Comparison of ENCODE assay signal across 26 mouse cellular contexts in the genomic region with DNA sequence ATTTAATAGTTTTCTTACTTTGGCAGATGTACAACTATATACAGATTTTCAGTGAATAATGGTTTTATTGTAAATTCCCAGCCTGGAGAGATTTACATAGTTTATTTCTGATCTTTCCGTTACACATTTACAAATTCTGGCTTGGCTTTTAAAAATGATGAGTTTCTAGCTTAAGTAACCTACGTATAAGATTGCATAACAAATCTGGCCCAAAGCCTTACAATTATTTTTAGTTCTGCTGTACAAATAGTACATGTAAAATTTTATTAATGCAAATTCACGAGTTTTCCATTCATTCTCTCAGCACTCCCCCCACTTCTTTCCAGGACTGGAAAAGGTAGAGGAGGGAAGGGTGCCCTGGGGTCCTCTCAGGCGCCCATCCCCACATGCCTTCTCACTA. TPM values are rescaled to one million over a fixed set of nuclear protein-coding genes. Genes with fewer than 3 reads are reported as not detected.
DNase-seq lines count a peak whose midpoint lies in the region; ATAC-seq and TF ChIP-seq lines count a peak whose summit lies in the region.
"Had no signal": no experiment of that assay in that cellular context is flagged by ENCODE, and none has a peak within 500 bp of the region (broad histone marks: within the 10 kb centered on the region; RNA-seq: fewer than 3 reads in every experiment).

No protein-coding gene starts in this region.

- no peak overlapping the region for H3K27ac ChIP-seq in liver, adult 2 months (replicated peaks; ENCODE audit: insufficient read depth, low read depth, low read length)
- no peak overlapping the region for H3K27ac ChIP-seq in liver, embryonic 12.5 days
- H3K27ac ChIP-seq in lung, postnatal 0 days (ENCODE audit: low read length): no peak overlapping the region
- peak overlapping the region; percentile 52; the same call in 1 of the 2 replicates for H3K27ac ChIP-seq in stomach, embryonic 15.5 days
- H3K27ac ChIP-seq in stomach, postnatal 0 days (replicated peaks): no peak overlapping the region; the same call in 1 of the 2 replicates
- H3K27ac ChIP-seq: embryonic facial prominence, embryonic 10.5 days; embryonic facial prominence, embryonic 12.5 days; forebrain, embryonic 13.5 days; forebrain, embryonic 15.5 days had no signal

- ATAC-seq in liver, embryonic 12.5 days: no peak
- no peak for ATAC-seq in lung, postnatal 0 days
- no peak for ATAC-seq in stomach, embryonic 15.5 days (ENCODE audit: insufficient read depth, low FRiP score, low read depth)
- ATAC-seq in stomach, postnatal 0 days (ENCODE audit: low FRiP score, low TSS enrichment): no peak
- ATAC-seq in megakaryocyte-erythroid progenitor cell, adult 5-6 weeks (replicated peaks; ENCODE audit: low FRiP score, low TSS enrichment, poor library complexity, severe bottlenecking): no peak
- ATAC-seq: CD4-positive, CD25-positive, alpha-beta regulatory T cell, adult 4 months; forebrain, embryonic 13.5 days; forebrain, embryonic 15.5 days; forebrain, postnatal 0 days had no signal

- whole genome bisulfite sequencing in liver, adult 2 months: 41% methylated on average over 4 of the region's 4 CpGs
- WGBS in liver, embryonic 12.5 days (ENCODE audit: insufficient replicate concordance): 71% methylated on average over 4 of the region's 4 CpGs
- 53% methylated on average over 4 of the region's 4 CpGs for WGBS in lung, postnatal 0 days
- WGBS in lung, adult 2 months: 57% methylated on average over 4 of the region's 4 CpGs
- WGBS in stomach, embryonic 15.5 days: 62% methylated on average over 4 of the region's 4 CpGs
- 55% methylated on average over 4 of the region's 4 CpGs for whole genome bisulfite sequencing in stomach, postnatal 0 days

- no peak overlapping the region for H3K4me3 ChIP-seq in liver, adult 2 months (ENCODE audit: insufficient read depth, low read depth, low read length)
- H3K4me3 ChIP-seq in liver, embryonic 12.5 days: no peak overlapping the region
- H3K4me3 ChIP-seq in lung, postnatal 0 days (ENCODE audit: low read depth, low read length): no peak overlapping the region
- no peak overlapping the region for H3K4me3 ChIP-seq in lung, adult 2 months (replicated peaks; ENCODE audit: extremely low read depth, low read depth, low read length)
- no peak overlapping the region for H3K4me3 ChIP-seq in stomach, embryonic 15.5 days (replicated peaks)
- no peak overlapping the region for H3K4me3 ChIP-seq in stomach, postnatal 0 days (ENCODE audit: low read depth, low read length)
- H3K4me3 ChIP-seq: embryonic facial prominence, embryonic 10.5 days; embryonic facial prominence, embryonic 12.5 days; forebrain, embryonic 13.5 days; forebrain, embryonic 15.5 days had no signal

- no peaks in the 10 kb centered on the region for H3K36me3 ChIP-seq in liver, adult 2 months (ENCODE audit: control insufficient read depth, insufficient read depth, low read length)
- peaks cover 8% of the 10 kb centered on the region for H3K36me3 ChIP-seq in liver, embryonic 12.5 days
- peaks cover 22% of the 10 kb centered on the region for H3K36me3 ChIP-seq in lung, postnatal 0 days (ENCODE audit: insufficient read depth, low read length)
- 0 out of 2 replicates have a peak, but pooled peaks cover 16% of the 10 kb centered on the region for H3K36me3 ChIP-seq in stomach, embryonic 15.5 days
- peaks cover 2% of the 10 kb centered on the region; the same call in 1 of the 2 replicates for H3K36me3 ChIP-seq in stomach, postnatal 0 days (ENCODE audit: control insufficient read depth, insufficient read depth, low read length)

- H3K9me3 ChIP-seq in liver, embryonic 12.5 days (replicated peaks): no peaks in the 10 kb centered on the region
- H3K9me3 ChIP-seq in lung, postnatal 0 days (ENCODE audit: low read length): no peaks in the 10 kb centered on the region
- no peaks in the 10 kb centered on the region for H3K9me3 ChIP-seq in stomach, embryonic 15.5 days
- H3K9me3 ChIP-seq in stomach, postnatal 0 days (ENCODE audit: control insufficient read depth, low read length): no peaks in the 10 kb centered on the region
- H3K9me3 ChIP-seq: embryonic facial prominence, embryonic 12.5 days; forebrain, embryonic 13.5 days; forebrain, embryonic 15.5 days; G1E had no signal

- H3K4me1 ChIP-seq in liver, adult 2 months (ENCODE audit: control insufficient read depth, insufficient read depth, low read length): no peaks in the 10 kb centered on the region
- H3K4me1 ChIP-seq in liver, embryonic 12.5 days: no peaks in the 10 kb centered on the region
- no peaks in the 10 kb centered on the region for H3K4me1 ChIP-seq in lung, postnatal 0 days (ENCODE audit: insufficient read depth, low read depth, low read length)
- H3K4me1 ChIP-seq in lung, adult 2 months (ENCODE audit: control insufficient read depth, insufficient read depth, low read length): no peaks in the 10 kb centered on the region
- no peaks in the 10 kb centered on the region for H3K4me1 ChIP-seq in stomach, embryonic 15.5 days
- H3K4me1 ChIP-seq in stomach, postnatal 0 days (replicated peaks; ENCODE audit: control insufficient read depth, insufficient read depth): no peaks in the 10 kb centered on the region
- H3K4me1 ChIP-seq: embryonic facial prominence, embryonic 10.5 days; embryonic facial prominence, embryonic 12.5 days; forebrain, embryonic 13.5 days; forebrain, embryonic 15.5 days had no signal

- no peaks in the 10 kb centered on the region for H3K27me3 ChIP-seq in liver, adult 2 months (ENCODE audit: control insufficient read depth, insufficient read depth, low read length)
- H3K27me3 ChIP-seq in liver, embryonic 12.5 days (replicated peaks): no peaks in the 10 kb centered on the region
- H3K27me3 ChIP-seq in lung, postnatal 0 days (replicated peaks; ENCODE audit: insufficient read depth, low read length): no peaks in the 10 kb centered on the region
- no peaks in the 10 kb centered on the region for H3K27me3 ChIP-seq in stomach, embryonic 15.5 days (replicated peaks)
- H3K27me3 ChIP-seq in stomach, postnatal 0 days (ENCODE audit: control insufficient read depth, insufficient read depth, low read length): no peaks in the 10 kb centered on the region
- H3K27me3 ChIP-seq: CH12.LX; embryonic facial prominence, embryonic 12.5 days; forebrain, embryonic 13.5 days; forebrain, embryonic 15.5 days had no signal

- no peak overlapping the region for H3K4me2 ChIP-seq in liver, embryonic 12.5 days
- no peak overlapping the region for H3K4me2 ChIP-seq in lung, postnatal 0 days (replicated peaks; ENCODE audit: low read depth, low read length)
- H3K4me2 ChIP-seq in stomach, embryonic 15.5 days: no peak overlapping the region
- no peak overlapping the region for H3K4me2 ChIP-seq in stomach, postnatal 0 days (replicated peaks; ENCODE audit: low read depth)
- H3K4me2 ChIP-seq: embryonic facial prominence, embryonic 12.5 days; forebrain, embryonic 13.5 days; forebrain, embryonic 15.5 days had no signal

- TF ChIP-seq CTCF in liver, adult 2 months (IDR thresholded peaks at IDR 0.05; ENCODE audit: low read depth, low read length): no peak
- TF ChIP-seq CTCF in lung, postnatal 0 days (IDR thresholded peaks at IDR 0.05): no peak
- TF ChIP-seq CTCF in lung, adult 2 months (IDR thresholded peaks at IDR 0.05; ENCODE audit: insufficient read depth, low read length): no peak
- TF ChIP-seq CTCF in stomach, postnatal 0 days (IDR thresholded peaks at IDR 0.05; ENCODE audit: low read depth): no peak

- TF ChIP-seq EP300 in lung, postnatal 0 days (IDR thresholded peaks at IDR 0.05): no peak
- no peak for TF ChIP-seq EP300 in stomach, postnatal 0 days (optimal IDR thresholded peaks at IDR 0.05)

- no peak overlapping the region for H3K9ac ChIP-seq in liver, adult 2 months (ENCODE audit: low read depth, low read length)
- H3K9ac ChIP-seq in liver, embryonic 12.5 days: no peak overlapping the region
- H3K9ac ChIP-seq in lung, postnatal 0 days (replicated peaks; ENCODE audit: low read depth): no peak overlapping the region
- no peak overlapping the region for H3K9ac ChIP-seq in stomach, embryonic 15.5 days
- H3K9ac ChIP-seq in stomach, postnatal 0 days (ENCODE audit: low read length): no peak overlapping the region
- H3K9ac ChIP-seq: embryonic facial prominence, embryonic 12.5 days; forebrain, embryonic 13.5 days; forebrain, embryonic 15.5 days; forebrain, postnatal 0 days had no signal

- TF ChIP-seq POLR2A in liver, adult 2 months (IDR thresholded peaks at IDR 0.05; ENCODE audit: extremely low read depth, insufficient read depth, low read length): no peak
- TF ChIP-seq POLR2A in lung, adult 2 months (IDR thresholded peaks at IDR 0.05; ENCODE audit: borderline replicate concordance, extremely low read depth, low read depth, low read length): no peak

- H3K79me2 ChIP-seq in liver, adult 2 months (ENCODE audit: control insufficient read depth, insufficient read depth, low read length): no peaks in the 10 kb centered on the region

- DNase-seq in liver, adult 2 months (ENCODE audit: extremely low read depth, low read depth, low spot score): peak; percentile 80
- peak; percentile 75 for DNase-seq in lung, postnatal 0 days (ENCODE audit: low spot score)
- no peak for DNase-seq in lung, adult 2 months
- DNase-seq in stomach, postnatal 0 days (ENCODE audit: low spot score): no peak
- DNase-seq in brain, adult 2 months (ENCODE audit: low read depth, low spot score): peak; percentile 60
- DNase-seq: adrenal gland, adult 8-10 months; adrenal gland, postnatal 14 days; adrenal gland, postnatal 36 days; B cell, adult 2 months; cerebellum, adult 11 months; cerebellum, adult 18-20 months; cerebellum, adult 8-10 months; cerebellum, adult 9-11 months; cerebellum, postnatal 14 days; cerebellum, postnatal 36 days; forebrain, postnatal 0 days had no signal

RNA-seq across cellular contexts. Expression of a gene that starts 18.8 kb away (rescaled TPM):
- total RNA-seq in liver, adult 2 months (2014; rRNA removed): 1.7 and 3.0 TPM in 2 replicates
- polyA plus RNA-seq in liver, adult 2 months (2012; rRNA removed): 0.14 and 0.38 TPM in 2 replicates
- polyA plus RNA-seq in liver, embryonic 12.5 days (2016; fragmentation: Nextera tagmentation; extraction: Ambion mirVana): 4.6 and 7.0 TPM in 2 replicates
- 29.5 and 38.5 TPM in 2 replicates for polyA plus RNA-seq in lung, postnatal 0 days (2015; fragmentation: Nextera tagmentation; extraction: Ambion mirVana)
- polyA plus RNA-seq in lung, adult 2 months (2012; rRNA removed): 2.6 and 6.7 TPM in 2 replicates
- polyA plus RNA-seq in stomach, embryonic 15.5 days (2015; fragmentation: Nextera tagmentation; extraction: Ambion mirVana): 36.2 and 37.2 TPM in 2 replicates
- polyA plus RNA-seq in stomach, postnatal 0 days (2015; fragmentation: Nextera tagmentation; extraction: Ambion mirVana): 16.3 and 17.4 TPM in 2 replicates
- 1.7 and 6.7 TPM in 2 replicates for total RNA-seq in megakaryocyte-erythroid progenitor cell, adult 5-6 weeks (2014; fragmentation: Nextera tagmentation)
- 4.7 and 6.1 TPM in 2 replicates for total RNA-seq in megakaryocyte-erythroid progenitor cell, adult 5-6 weeks (2017)

RNA-seq across cellular contexts. Expression of a gene that starts 48.2 kb away (rescaled TPM):
- total RNA-seq in liver, adult 2 months (2014; rRNA removed): 2.2 and 4.3 TPM in 2 replicates
- 2.7 and 4.0 TPM in 2 replicates for polyA plus RNA-seq in liver, adult 2 months (2012; rRNA removed)
- polyA plus RNA-seq in liver, embryonic 12.5 days (2016; fragmentation: Nextera tagmentation; extraction: Ambion mirVana): 1.1 and 1.2 TPM in 2 replicates
- polyA plus RNA-seq in lung, postnatal 0 days (2015; fragmentation: Nextera tagmentation; extraction: Ambion mirVana): 6.7 and 7.0 TPM in 2 replicates
- polyA plus RNA-seq in lung, adult 2 months (2012; rRNA removed): 36.5 and 53.2 TPM in 2 replicates
- polyA plus RNA-seq in stomach, embryonic 15.5 days (2015; fragmentation: Nextera tagmentation; extraction: Ambion mirVana): 2.7 and 3.4 TPM in 2 replicates
- 2.1 and 2.7 TPM in 2 replicates for polyA plus RNA-seq in stomach, postnatal 0 days (2015; fragmentation: Nextera tagmentation; extraction: Ambion mirVana)
- 1.2 and 3.0 TPM in 2 replicates for total RNA-seq in megakaryocyte-erythroid progenitor cell, adult 5-6 weeks (2014; fragmentation: Nextera tagmentation)
- 1.9 and 2.9 TPM in 2 replicates for total RNA-seq in megakaryocyte-erythroid progenitor cell, adult 5-6 weeks (2017)

Comparison
In these comparisons a context has a peak if more than half of its experiments do, and no peak if none do; other contexts are left out.
1. DNase-seq: peak in liver, adult 2 months (single experiment), lung, postnatal 0 days (single experiment) and brain, adult 2 months (single experiment); none in lung, adult 2 months (single experiment) and stomach, postnatal 0 days (single experiment).